8 mouse cellular contexts compared by ENCODE assay signal in the genomic region with DNA sequence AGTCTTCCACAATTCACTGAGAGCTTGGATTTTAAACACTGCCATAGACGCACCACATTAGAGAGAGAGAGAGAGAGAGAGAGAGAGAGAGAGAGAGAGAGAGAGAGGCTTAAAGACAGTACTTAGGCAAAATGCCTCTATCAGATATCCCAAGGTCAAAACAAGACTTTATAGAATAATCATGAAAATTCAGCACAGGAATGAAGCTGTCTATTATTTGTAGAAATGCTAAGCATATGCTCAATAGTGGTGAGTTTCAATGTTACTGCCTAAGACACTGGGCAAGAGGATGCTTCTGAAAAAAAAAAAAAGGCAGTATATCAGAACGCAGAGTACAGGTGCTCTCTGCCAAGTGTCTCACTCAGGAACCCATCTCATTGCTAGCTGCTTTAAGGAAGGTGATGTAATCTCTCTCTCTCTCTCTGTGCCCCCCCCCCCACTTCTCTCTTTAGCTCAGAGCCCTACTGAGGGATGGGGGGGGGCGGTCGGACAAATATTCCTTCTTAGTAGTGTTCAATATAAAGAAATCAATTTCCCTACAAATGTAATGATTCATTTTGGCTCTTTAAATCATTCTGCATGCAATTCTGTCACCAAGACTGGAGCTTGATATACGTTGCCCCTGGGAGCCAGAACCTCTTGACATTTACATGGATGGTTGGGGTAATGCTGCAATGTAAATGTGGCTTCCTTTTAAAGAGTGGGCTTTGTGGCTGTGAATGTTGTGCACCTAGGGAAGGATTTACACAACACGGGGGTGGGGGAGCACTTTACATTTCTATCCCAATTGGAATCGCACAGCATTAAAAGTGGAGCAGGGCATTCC.
DNase-seq lines count a peak whose midpoint lies in the region; ATAC-seq lines count a peak whose summit lies in the region.

No protein-coding gene starts in this region.

- peak overlapping the region; percentile 30 for H3K4me2 ChIP-seq in limb, embryonic 11.5 days (ENCODE audit: low read depth, severe bottlenecking)
- peak overlapping the region; percentile 95 for H3K4me2 ChIP-seq in midbrain, embryonic 15.5 days

- no peak overlapping the region for H3K4me3 ChIP-seq in limb, embryonic 11.5 days (ENCODE audit: low read depth, low read length)
- no peak overlapping the region for H3K4me3 ChIP-seq in limb, embryonic 10.5 days
- H3K4me3 ChIP-seq in hindbrain, embryonic 10.5 days, result peak overlapping the region; percentile 74
- peak overlapping the region; percentile 55 for H3K4me3 ChIP-seq in midbrain, embryonic 15.5 days

- 53% methylated on average over 7 of the region's 7 CpGs for WGBS in limb, embryonic 11.5 days
- 58% methylated on average over 7 of the region's 7 CpGs for WGBS in limb, embryonic 10.5 days
- 60% methylated on average over 7 of the region's 7 CpGs for WGBS in hindbrain, embryonic 10.5 days
- WGBS in midbrain, embryonic 15.5 days, result 37% methylated on average over 7 of the region's 7 CpGs

- ATAC-seq in limb, embryonic 11.5 days (ENCODE audit: insufficient number of reproducible peaks, low FRiP score, low TSS enrichment, low read depth), result no peak
- peak; percentile 32 for ATAC-seq in midbrain, embryonic 15.5 days (replicated peaks)

- H3K9ac ChIP-seq in limb, embryonic 11.5 days (ENCODE audit: low read length), result no peak overlapping the region
- peak overlapping the region; percentile 47 for H3K9ac ChIP-seq in midbrain, embryonic 15.5 days

- 0 out of 2 replicates have a peak, but pooled peaks cover 4% of the 10 kb centered on the region for H3K27me3 ChIP-seq in limb, embryonic 11.5 days (ENCODE audit: control insufficient read depth, insufficient read depth, low read length)
- peaks cover 34% of the 10 kb centered on the region for H3K27me3 ChIP-seq in limb, embryonic 10.5 days (ENCODE audit: low read depth, poor library complexity, severe bottlenecking)
- H3K27me3 ChIP-seq in hindbrain, embryonic 10.5 days (ENCODE audit: insufficient read depth, poor library complexity, severe bottlenecking), result peaks cover 2% of the 10 kb centered on the region; the same call in 1 of the 2 replicates
- no peaks in the 10 kb centered on the region for H3K27me3 ChIP-seq in midbrain, embryonic 15.5 days (replicated peaks)

- no peak for DNase-seq in limb, embryonic 11.5 days (ENCODE audit: low spot score)
- DNase-seq in limb, embryonic 10.5 days (ENCODE audit: low spot score), result no peak
- peak; percentile 74 for DNase-seq in cerebellum, adult 9-11 months
- no peak for DNase-seq in hindbrain, embryonic 10.5 days (ENCODE audit: low spot score)
- no peak for DNase-seq in adipocyte (ENCODE audit: low spot score)
- no peak for DNase-seq in right cerebral cortex, postnatal 36 days (ENCODE audit: low spot score in 2 of 2)
- no peak for DNase-seq in kidney, adult 9 months

- H3K4me1 ChIP-seq in limb, embryonic 11.5 days (ENCODE audit: control insufficient read depth, insufficient read depth, low read length), result peaks cover 8% of the 10 kb centered on the region
- H3K4me1 ChIP-seq in limb, embryonic 10.5 days, result peaks cover 53% of the 10 kb centered on the region
- peaks cover 55% of the 10 kb centered on the region for H3K4me1 ChIP-seq in hindbrain, embryonic 10.5 days (replicated peaks)
- peaks cover 42% of the 10 kb centered on the region for H3K4me1 ChIP-seq in midbrain, embryonic 15.5 days

- H3K27ac ChIP-seq in limb, embryonic 11.5 days (replicated peaks; ENCODE audit: low read depth, low read length), result no peak overlapping the region
- H3K27ac ChIP-seq in limb, embryonic 10.5 days, result no peak overlapping the region
- no peak overlapping the region for H3K27ac ChIP-seq in hindbrain, embryonic 10.5 days
- peak overlapping the region; percentile 86 for H3K27ac ChIP-seq in midbrain, embryonic 15.5 days

- H3K36me3 ChIP-seq in limb, embryonic 11.5 days (ENCODE audit: control insufficient read depth, insufficient read depth, low read length), result 0 out of 2 replicates have a peak, but pooled peaks cover 2% of the 10 kb centered on the region
- H3K36me3 ChIP-seq in limb, embryonic 10.5 days, result peaks cover 3% of the 10 kb centered on the region; the same call in 1 of the 2 replicates
- H3K36me3 ChIP-seq in hindbrain, embryonic 10.5 days, result peaks cover 9% of the 10 kb centered on the region; the same call in 1 of the 2 replicates
- peaks cover 3% of the 10 kb centered on the region; the same call in 1 of the 2 replicates for H3K36me3 ChIP-seq in midbrain, embryonic 15.5 days (replicated peaks)

- H3K9me3 ChIP-seq in limb, embryonic 11.5 days (ENCODE audit: control insufficient read depth, low read length), result no peaks in the 10 kb centered on the region
- no peaks in the 10 kb centered on the region for H3K9me3 ChIP-seq in limb, embryonic 10.5 days (replicated peaks)
- no peaks in the 10 kb centered on the region for H3K9me3 ChIP-seq in hindbrain, embryonic 10.5 days
- no peaks in the 10 kb centered on the region for H3K9me3 ChIP-seq in midbrain, embryonic 15.5 days

Comparison
In these comparisons a context has a peak if more than half of its experiments do, and no peak if none do; other contexts are left out.
1. H3K4me3 ChIP-seq: peak in hindbrain, embryonic 10.5 days (single experiment) and midbrain, embryonic 15.5 days (single experiment); none in limb, embryonic 11.5 days (single experiment) and limb, embryonic 10.5 days (single experiment).